Mouse (Mus musculus) kidney, postnatal 14 days (tissue): Measurements from ENCODE around the gene Slc22a14.
"Not testable (repeated sequence)": the region's sequence is repeated elsewhere in the genome, so short reads cannot be mapped to it uniquely, and the experiment has no call there.

Source experiments
- DNase-seq: peaks from one replicate; pipeline ENCODE4 v3.0.0; 2022; ENCODE audit warnings: mixed read lengths

Slc22a14 gene

DNA sequence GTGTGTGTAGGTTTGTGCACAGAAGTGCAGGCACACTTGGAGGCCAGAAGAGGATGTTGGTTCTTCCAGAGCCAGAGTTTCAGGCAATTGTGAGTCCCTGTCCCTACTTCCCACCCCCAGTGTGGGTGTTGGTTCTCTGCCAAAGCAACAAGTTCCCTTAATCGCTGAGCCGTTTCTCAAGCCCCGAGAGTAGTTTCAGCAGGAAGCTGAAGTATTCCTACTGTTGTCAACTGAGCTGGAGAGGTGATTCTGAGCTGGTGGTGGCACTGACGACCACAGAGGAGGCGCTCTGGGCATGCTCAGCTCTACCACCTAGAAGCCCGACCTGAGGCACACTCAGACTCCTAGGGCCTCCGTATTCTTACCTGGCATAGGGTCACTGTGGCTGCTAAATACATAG lies at the start of gene Slc22a14:
Gene Slc22a14, minus strand, starts transcription at position 270 of the 400 bp plus-strand sequence.
- peak; percentile 30 for DNase-seq

DNA sequence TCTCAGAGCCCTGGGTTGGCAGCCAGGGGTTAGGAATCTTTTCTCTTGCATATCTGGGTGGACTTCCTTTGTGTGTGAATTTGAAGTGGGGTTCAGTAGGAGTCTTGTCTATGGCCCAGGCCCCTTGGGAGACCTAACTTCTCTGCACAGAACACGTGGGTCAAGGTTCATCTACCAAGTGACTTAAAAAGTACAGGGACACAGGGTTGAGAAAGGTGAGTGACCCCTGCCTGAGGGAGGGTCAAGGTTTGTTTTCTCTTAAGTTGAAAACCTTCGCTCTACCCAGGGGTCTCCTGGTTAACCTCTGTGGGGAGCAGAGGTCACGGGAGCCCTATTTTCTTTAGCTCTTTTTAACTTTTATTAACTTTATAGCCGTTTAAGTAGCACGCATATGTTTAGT lies 44.5 kb upstream of the Slc22a14 start:
- no peak for DNase-seq

DNA sequence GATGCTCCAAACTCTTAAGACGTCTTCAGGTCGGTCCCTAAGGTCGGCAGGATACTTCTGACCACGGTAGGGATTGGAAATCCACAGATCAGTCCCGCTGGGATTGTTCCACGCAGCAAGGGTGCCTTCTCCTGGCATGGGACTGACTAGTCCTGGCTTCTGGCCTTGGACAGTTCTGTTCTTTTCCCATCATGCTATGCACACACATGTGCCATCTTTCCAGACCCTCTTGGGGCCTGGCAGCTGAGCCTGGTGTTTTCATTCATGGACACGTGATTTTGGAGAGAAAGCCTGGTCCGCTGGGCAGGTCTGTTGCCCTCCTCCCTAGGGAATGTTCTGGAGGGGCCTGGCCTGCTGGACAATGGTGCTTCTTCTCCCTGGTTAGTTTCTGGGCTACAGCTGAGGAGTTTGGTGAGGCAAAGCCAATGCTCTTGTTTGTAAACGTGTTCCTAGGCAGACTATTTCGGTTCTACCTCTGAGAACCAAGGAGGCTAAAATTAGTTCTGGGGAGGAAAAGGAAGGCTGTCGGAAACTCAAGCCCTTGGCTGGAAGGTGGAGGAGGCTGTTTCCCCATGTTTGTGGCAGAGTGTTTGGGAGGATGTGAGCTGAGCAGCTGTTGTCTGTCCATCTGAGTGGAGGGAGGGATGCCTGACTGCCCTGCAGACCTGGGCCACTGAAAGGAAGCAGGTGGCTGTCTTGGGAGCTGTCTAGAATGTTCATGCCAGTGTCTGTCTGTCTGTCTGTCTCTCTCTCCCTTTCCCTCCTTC lies 43.7 kb upstream of the Slc22a14 start:
- no peak for DNase-seq

DNA sequence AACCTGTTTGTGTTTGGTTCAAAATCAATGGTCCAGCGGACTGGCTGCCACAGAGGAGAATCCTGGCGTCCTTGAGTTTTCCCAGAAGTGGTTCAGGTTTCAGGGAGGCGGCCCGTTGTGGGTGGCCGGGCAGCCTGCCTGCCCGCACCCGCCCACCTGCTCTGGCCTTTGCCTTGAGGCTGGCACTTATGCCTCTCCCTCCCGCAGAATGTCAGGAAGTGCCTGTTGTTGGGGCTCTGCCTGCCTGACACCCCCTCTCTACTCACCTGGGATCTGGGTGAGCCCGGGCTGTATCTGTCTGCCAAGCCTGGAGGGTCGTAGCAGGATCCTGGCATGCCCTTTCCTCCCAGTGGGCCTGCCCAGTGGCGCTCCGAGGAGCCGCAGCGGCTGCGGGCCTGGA lies 42.5 kb upstream of the Slc22a14 start:
- peak; percentile 68 for DNase-seq

DNA sequence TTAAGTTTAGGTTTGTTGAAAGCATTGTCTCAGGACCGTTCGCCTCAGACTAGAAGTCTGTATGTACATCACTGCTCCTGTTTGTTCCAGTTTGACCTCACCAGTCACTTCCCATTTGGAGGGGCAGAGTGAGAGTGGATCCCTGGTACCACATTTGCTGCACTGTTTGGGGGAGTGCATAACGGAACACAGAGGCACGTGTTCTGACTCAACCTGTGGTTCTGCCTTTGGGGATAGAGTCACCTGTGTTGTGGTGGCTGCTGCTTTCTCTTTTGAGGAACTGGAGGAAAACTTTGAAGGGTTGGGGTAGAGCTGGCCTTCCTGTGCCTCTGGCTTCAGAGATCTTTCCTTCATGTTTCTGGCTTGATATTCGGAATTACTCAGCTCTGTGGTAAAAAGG lies 38.7 kb upstream of the Slc22a14 start:
- DNase-seq = no peak

DNA sequence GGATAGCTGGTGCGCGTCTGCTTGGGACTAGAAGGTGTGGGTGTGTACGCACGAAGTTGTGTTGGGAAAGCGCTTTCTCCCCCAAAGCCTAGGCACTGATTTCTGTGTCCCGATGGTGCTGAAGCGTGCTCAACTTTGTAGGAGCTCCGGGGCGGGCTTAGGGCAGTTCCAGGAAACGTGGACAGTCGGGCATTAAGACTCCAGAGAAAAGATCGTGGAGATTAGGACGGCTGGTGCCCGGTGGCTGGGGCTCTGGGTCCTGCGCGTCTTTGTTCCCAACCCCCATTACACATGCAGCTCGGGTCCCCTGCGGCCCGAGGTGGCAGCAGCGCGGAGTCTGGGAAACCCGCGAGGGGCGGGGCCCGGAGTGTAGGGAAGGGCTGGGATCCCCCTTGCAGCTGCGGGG lies 37.9 kb upstream of the Slc22a14 start:
- DNase-seq = peak; percentile 57

DNA sequence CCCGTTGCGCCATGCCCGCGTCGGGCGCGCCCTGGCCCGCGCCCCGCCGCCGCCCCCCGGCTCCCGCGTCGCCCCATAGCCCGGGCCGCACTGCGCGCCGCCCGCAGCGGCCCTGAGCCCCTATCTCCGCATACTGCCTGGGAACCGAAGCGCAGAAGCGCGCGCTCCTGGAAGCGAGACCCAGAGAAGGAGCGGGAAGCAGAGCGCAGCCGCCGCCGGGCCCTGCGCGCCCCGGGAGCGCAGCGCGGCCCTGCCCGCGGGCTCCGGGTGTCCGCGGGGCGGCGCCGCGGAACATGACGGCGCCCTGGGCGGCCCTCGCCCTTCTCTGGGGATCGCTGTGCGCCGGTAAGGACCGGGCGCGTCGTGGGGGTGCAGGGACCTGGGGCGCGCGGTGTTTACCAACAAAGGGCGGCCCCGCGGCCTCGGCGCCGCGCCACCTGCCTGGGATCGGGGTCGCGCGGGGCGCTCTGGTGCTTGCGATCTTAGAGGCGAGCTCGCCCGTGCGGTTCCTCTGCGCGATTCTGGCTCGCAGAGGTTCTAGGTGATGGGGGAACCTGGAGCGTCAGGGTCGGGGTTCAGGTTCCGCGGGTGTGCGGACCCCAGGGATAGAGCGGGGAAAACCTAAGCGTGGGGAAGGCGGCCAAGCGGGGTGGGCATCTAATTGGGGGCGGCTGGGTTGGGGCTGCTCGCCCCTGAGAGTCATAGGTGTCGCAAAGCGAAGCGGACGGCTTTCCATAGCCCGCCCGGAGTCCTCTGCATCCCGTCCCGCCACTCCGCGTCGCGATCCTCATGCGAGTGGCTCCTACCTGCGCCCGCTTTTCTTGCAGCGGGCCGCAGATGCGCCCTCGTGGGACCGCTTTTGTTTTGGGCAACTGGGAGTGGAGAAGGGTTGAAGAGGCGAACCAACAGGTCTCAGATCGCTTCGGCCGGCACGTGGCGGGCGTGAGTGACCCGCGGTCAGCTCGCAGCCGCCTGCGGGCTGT lies 37.2 kb upstream of the Slc22a14 start:
- peak; percentile 70 for DNase-seq

DNA sequence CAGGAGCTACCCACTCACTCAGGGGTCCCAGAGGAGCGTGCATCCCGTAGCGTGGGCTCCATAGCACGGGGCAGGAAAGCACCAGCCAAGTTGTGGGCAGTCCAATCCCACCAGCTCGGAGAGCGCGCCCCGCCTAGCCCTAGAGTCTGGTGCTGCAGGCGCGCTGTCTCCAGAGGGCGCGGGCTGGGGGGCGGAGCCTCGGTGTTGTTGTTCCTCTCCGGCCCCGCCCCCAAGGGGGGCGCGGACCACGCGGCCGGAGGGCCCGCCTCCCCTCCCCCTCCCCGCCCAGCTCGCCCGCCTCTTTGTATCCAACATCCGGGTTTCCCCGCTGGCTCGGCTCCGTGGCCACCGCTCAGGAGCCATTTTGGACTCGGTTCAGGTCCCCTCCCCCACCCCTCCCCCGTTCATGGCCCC lies 36.5 kb upstream of the Slc22a14 start, which contains the start of gene Acvr2b:
Gene Acvr2b, plus strand, starts transcription at position 318 of the 414 bp plus-strand sequence.
- DNase-seq = peak; percentile 98

DNA sequence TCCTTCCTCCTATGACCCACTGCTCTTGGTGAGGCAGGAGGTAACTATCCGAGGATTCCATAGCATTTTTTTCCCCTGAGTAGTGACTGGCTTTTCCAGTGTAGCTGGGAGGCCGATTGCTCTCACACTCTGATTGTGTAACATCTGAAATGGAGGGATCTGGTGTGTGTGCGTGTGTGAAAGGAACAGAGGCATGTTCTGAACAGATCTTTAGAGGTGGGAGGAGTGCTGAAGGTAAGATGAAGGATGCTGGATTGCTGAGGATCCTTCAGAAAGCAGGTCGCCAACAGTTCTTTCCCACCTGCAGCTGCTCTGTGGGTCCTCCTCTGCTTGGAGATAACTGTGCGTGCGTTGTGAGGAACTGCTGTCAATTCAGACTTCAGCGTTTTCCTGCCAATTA lies 36.0 kb upstream of the Slc22a14 start:
- no peak for DNase-seq

DNA sequence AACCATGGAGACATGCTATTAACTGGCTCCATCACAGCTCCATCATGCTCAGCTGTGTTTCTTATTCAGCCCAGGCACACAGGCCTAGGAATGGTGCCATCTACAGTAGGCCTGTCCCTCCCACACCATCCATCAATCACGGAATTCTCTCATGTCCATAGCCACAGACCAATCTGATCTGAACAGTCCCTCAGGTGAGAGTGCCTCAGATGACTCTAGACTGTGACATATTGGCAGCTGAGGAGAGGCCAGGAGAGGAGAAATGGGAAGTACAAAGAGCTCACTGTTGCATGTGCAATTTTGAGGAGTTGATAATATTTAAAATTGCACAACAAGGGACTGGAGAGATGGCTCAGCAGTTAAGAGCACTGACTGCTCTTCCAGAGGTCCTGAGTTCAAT lies 29.5 kb upstream of the Slc22a14 start:
- no peak for DNase-seq

DNA sequence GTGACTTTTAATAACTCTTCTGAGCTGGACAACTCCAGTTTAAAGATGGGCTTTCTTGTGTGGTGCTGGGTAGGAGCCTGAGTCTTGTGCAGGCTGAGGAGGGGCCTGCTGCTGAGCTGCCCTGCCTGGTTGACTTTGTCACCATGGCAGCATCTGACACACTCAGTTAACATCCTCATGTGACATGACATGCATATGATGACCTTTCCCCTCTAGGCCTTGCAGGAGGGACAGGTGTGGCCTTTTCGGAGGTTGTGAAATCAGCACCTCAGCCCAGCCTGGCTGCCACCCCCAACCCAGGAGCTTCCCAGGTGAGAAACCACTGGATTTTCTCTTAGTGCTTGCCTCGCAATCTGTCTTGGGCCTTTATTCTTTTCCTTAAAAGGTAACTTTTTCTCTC lies 24.9 kb upstream of the Slc22a14 start:
- no peak for DNase-seq

DNA sequence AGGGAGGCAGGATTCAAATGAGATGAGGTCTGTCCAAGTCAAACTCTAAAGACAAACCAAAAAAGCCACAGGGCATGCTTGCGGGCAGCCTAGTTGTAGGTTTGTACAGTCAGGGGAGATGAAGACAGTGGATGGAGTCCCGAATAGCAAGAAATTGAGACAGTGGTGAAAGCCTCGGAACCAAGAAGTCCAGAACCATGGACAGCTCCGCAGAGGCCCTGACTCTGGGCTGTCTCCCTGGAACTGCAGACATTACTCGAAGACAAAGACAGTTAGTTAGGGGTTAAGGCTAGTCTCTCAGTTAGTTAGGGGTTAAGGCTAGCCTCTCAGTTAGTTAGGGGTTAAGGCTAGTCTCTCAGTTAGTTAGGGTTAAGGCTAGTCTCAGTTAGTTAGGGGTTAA lies 23.6 kb upstream of the Slc22a14 start:
- peak; percentile 17 for DNase-seq

DNA sequence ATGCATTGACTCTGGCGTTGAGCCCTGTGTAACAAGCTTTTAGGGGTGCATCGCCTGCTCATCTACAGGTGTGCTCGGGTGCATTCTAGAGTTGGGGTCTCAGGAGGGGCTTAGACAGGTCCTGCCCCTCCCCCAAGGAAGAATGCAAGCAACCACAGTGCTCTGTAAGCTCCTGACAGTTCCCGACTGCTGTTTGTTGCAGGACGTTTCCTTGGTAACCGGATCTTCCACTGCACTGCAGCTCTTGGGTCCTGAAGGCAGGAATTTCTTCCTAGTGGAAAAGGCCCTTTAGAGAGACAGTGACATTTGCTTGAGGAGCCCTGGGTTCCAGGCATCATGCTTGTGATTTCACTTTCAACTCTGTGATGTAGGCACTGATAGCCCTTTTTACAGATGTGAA lies 17.2 kb upstream of the Slc22a14 start:
- no peak for DNase-seq

DNA sequence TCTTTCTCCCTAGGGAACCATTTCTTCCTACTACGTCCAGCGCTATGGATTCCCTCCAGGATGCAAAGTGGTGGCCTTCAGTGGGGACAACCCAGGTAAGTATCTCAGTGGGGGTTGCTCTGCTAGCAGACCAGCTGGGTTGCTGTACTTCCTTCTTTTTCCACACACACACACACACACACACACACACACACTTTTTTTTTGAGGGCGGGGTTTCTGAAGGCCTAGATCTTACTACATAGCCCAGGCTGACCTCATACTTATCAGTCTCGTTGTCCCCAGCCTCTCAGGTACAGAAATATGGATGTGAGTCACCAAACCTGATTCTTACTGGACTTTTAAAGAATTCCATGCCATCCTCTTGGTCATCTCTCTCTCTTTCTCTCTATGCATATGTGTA lies 12.9 kb upstream of the Slc22a14 start:
- DNase-seq = no peak

DNA sequence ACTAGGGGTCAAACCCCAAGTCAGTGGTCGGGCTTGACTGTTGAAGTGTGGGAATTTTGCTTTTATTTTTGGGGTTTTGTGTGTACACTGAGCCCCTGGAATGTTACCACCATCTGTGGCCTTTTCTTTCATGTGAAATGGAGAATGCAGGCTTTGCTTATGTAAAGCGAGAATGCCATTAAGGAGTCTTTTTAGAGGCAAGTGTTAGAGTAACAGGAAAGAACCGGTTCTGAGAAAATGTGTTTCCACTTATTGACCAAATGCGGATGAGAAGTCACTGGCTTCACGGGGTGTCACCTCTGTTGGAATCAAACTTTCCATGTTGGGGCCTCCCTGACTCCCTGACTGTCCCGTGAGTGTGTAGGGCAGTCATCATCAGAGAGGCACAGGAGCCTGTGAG lies 10.2 kb upstream of the Slc22a14 start:
- no peak for DNase-seq

DNA sequence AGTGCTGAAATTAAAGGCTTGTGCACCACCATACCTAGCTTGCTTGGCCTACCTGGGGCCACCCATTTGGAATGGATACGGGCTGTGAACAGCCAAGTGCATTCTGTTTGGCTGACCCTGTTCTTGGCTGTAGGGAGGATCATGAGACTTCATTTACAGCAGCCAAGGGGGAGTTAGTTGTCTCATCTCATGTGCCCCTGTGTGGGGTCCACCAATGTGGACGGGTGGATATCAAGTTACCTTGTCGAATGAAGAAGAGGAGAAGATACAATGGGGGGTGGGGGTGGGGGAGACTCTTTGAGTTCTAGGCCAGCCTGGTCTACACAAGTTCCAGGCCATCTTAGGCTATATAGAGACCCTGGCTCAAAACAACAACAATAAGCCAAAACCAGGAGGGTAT lies 9.7 kb upstream of the Slc22a14 start:
- DNase-seq = no peak

DNA sequence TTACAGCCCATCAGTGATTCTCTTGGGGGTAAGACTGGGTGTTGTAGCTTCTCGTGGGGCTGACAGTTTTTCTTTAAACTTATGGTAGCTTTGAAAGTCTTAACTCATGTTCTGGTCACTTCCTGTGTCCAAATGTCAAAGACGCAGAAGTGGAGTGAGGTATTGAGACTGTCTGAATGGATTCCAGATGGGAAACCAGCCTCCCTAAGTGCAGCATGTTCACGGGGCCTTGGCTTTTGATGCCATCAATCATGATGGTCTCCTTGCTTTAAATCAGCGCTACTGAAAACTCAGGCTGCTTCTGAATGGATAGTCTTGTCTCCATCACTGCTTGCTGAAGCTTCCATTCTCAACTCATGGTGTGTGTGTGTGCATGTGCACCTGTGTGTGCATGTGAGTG lies 5.9 kb upstream of the Slc22a14 start:
- no peak for DNase-seq

DNA sequence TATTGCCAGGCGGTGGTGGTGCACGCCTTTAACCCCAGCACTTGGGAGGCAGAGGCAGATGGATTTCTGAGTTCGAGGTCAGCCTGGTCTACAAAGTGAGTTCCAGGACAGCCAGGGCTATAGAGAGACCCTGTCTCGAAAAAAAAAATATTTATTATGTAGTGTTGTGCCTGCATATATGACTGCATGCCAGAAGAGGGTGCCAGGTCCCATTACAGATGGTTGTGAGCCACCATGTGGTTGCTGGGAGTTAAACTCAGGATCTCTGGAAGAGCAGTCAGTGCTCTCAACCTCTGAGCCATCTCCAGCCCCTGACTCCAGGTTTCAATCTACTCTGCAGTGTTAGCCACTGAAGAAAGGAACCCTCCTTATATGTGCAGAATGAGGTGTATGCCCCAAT lies 5.4 kb upstream of the Slc22a14 start:
- DNase-seq = not testable (repeated sequence)

DNA sequence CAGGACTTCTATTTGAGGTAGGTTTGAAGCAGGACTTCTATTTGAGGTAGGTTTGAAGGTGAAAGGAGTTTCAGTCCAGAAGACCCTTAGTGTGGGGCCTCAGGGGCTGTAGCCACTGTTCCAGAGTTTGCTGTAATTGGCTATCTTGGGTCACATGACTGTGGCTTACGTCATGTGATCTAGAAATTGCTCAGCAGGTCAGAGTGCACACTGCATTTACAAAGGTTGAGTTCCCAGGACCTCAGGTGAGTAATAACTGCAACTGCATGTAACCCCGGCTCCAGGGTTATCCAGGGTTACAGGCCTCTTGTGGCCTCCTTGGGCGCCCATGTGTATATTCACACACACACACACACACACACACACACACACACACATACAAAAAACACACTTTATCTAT lies 3.0 kb upstream of the Slc22a14 start:
- peak; percentile 33 for DNase-seq

DNA sequence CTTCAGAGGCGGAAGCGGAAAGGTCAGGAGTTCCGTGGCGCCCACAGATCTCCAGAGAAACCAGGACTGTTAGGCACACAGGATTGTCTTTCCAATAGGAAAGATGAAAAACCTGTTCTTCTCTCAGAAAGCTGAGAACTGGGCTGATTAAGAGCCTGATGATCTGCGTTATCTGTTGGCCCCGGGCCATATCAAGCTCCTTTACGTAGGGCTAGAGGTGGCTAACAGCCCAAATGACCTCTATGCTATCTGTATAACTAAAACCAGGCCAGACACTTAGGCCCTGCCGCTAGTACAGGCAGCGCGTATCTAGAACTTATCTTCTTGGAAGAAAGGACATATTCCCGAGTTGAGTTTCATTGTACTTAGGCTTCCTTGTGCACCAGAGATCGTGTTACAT lies 2.1 kb downstream of the Slc22a14 start:
- DNase-seq = no peak

DNA sequence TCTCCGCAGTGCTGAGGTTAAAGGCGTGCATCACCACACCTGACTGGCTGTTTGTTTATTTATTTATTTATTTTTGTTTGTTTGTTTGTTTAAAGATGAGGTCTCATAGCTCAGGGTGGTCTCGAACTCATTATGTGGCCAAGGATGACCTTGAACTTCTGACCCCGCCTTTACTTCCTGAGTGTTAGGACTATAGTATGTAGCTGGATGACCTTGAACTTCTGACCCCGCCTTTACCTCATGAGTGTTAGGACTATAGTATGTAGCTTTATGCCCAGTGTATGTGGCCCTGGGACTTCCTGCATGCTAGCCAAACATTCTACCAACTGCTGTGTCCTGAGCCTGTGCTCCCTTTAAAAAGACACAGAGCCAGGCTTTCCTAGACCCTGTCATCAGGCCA lies 3.9 kb downstream of the Slc22a14 start:
- no peak for DNase-seq

DNA sequence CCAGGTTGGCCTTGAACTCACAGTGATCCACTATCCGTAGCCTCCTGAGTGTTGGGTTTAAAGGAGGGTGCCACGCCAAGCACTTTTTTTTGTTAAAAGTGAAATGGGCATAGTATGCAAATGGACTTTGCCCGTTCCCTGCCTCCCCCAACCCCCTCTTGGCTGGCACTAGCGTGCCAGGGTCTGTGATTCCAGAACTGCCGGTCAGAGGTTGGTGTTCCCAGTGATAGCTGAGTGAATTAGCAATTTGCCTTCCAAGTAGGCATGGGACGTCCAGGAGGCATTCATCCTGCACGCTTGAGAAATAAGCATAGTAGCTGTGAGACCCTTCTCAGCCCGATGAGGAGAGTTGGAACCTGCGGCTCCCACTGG lies 7.3 kb downstream of the Slc22a14 start:
- DNase-seq = peak; percentile 82

DNA sequence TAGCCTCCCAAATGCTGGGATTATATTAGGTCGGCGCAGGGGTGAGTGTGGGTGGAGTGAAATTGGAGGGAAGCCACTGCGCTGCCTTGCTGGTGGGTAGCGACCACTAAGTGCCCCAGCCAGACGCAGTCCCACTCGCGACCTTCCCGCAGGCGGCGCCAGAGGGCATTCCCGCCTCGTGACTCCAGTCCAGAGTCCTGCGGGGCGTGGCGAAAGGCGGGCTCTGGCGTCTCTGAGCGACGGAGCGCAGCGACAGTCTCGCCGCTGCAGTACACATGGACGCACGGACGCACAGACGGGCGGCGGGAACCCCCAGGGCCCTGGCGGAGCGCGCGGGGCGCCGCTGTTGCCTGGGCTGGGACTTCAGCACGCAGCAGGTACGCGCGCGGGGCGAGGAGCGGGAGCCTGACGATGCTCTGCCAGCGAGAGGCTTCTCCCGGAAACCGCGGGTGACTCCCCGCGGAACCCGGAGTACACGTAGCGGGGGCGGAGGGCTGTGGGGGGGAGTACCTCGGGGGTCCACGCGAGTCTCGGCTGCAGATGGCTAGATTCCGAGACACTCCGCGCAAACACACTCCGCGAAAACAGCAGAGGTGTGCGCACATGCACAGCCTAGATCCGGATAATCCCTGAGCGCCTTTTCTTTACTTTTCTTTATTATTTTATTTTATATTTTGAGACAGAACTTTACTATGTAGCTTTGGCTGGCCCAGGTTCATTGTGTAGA lies 7.9 kb downstream of the Slc22a14 start, which contains the start of gene Xylb:
Gene Xylb, plus strand, starts transcription at position 51 of the 727 bp plus-strand sequence.
- peak; percentile 96 for DNase-seq
